8 mouse cellular contexts compared by ENCODE assay signal in the genomic region with DNA sequence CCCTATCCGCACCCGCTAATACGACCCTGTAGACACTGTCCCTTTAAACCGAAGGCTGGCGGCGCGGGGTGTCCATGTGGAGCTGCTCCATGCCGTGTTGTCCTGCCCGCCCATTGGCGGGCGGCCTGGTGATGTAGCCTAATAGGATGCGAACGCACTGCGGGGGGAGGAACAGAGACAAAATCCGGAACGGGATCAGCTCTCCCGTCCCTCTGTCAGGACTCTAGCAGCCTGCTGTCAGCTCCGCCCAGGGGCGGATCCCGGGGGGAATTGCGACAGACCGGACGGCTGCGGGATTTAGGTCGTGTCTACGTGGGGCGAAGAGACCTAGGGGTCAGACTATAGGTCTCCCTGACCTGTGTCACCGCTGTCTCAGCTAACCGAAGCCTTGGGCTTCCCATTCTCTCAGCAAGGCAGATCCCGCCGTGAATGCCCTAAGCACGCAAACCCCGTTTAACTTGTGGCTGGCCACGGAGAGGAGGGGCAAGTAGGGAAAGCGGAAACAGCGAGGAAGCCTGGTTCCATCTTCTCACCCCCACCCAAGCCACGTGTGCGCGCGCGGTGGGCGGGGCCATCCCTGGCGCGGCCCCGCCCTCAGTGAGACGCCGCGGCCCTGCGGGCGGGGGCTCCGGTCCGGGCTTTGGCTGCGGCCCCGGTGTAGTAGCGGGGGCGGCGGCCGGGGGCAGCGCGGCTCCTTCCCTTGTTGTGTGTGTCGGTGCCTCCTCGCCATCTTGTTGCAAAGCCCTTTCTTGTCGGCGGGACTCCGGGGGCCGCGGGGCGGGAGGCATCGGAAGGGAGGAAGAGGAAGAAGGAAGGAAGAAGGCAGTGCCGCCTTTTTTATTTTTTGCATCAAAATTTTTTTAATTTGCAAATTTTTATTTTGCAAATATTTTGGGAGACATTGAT. TPM values are rescaled to one million over a fixed set of nuclear protein-coding genes. Genes with fewer than 3 reads are reported as not detected.
DNase-seq lines count a peak whose midpoint lies in the region; ATAC-seq and TF ChIP-seq lines count a peak whose summit lies in the region.

A gene (plus strand): TSS at position 665 of the 906 bp plus-strand sequence.

- no peaks in the 10 kb centered on the region for H3K9me3 ChIP-seq in embryonic facial prominence, embryonic 14.5 days (ENCODE audit: control insufficient read depth, low read length)
- H3K9me3 ChIP-seq in limb, embryonic 13.5 days, result no peaks in the 10 kb centered on the region
- H3K9me3 ChIP-seq in midbrain, embryonic 16.5 days (replicated peaks; ENCODE audit: control insufficient read depth, low read length, poor library complexity, severe bottlenecking), result no peaks in the 10 kb centered on the region

- DNase-seq in 3T3-L1 (ENCODE audit: low read depth, low spot score), result peak; percentile 99
- DNase-seq in adrenal gland, postnatal 4 days (ENCODE audit: low spot score in 2 of 2), result peak; percentile 88 to 96
- DNase-seq in embryonic facial prominence, embryonic 14.5 days (ENCODE audit: low spot score), result peak; percentile 100
- peak; percentile 98 to 100 for DNase-seq in heart, adult 2 months
- peak; percentile 99 to 100 for DNase-seq in kidney, adult 8-10 months
- DNase-seq in spleen, postnatal 10 days (ENCODE audit: low spot score in 2 of 2), result peak; percentile 89 to 94

- peak; percentile 89 for ATAC-seq in embryonic facial prominence, embryonic 14.5 days (ENCODE audit: low read depth)
- peak; percentile 87 for ATAC-seq in limb, embryonic 13.5 days (ENCODE audit: low FRiP score, low read depth)
- peak; percentile 95 for ATAC-seq in midbrain, embryonic 16.5 days

- H3K79me2 ChIP-seq in heart, adult 2 months (replicated peaks; ENCODE audit: control insufficient read depth, insufficient read depth, low read length), result no peaks in the 10 kb centered on the region

- H3K27me3 ChIP-seq in embryonic facial prominence, embryonic 14.5 days (replicated peaks; ENCODE audit: control insufficient read depth, insufficient read depth, low read length), result no peaks in the 10 kb centered on the region; the same call in 1 of the 2 replicates
- no peaks in the 10 kb centered on the region for H3K27me3 ChIP-seq in heart, adult 2 months (ENCODE audit: control insufficient read depth, insufficient read depth, low read length)
- H3K27me3 ChIP-seq in limb, embryonic 13.5 days, result peaks cover 7% of the 10 kb centered on the region
- H3K27me3 ChIP-seq in midbrain, embryonic 16.5 days (ENCODE audit: control insufficient read depth, insufficient read depth, low read depth, low read length), result no peaks in the 10 kb centered on the region

- TF ChIP-seq POLR2A in heart, adult 2 months (IDR thresholded peaks at IDR 0.05; ENCODE audit: insufficient read depth, low read depth, low read length), result peak; percentile 79

- peak within 1 kb of the TSS; percentile 83 for H3K9ac ChIP-seq in embryonic facial prominence, embryonic 14.5 days (ENCODE audit: low read depth, low read length)
- peak within 1 kb of the TSS; percentile 95 for H3K9ac ChIP-seq in heart, adult 2 months (ENCODE audit: low read depth, low read length)
- H3K9ac ChIP-seq in limb, embryonic 13.5 days, result peak within 1 kb of the TSS; percentile 87
- H3K9ac ChIP-seq in midbrain, embryonic 16.5 days (ENCODE audit: low read depth, low read length), result peak within 1 kb of the TSS; percentile 98

- TF ChIP-seq CTCF in heart, adult 2 months (IDR thresholded peaks at IDR 0.05), result peak; percentile 36

- peak within 1 kb of the TSS; percentile 97 for H3K27ac ChIP-seq in embryonic facial prominence, embryonic 14.5 days (replicated peaks; ENCODE audit: low read depth, low read length)
- peak within 1 kb of the TSS; percentile 98 for H3K27ac ChIP-seq in heart, adult 2 months
- H3K27ac ChIP-seq in limb, embryonic 13.5 days, result peak within 1 kb of the TSS; percentile 85
- H3K27ac ChIP-seq in midbrain, embryonic 16.5 days (ENCODE audit: low read length), result peak within 1 kb of the TSS; percentile 94

- H3K4me2 ChIP-seq in embryonic facial prominence, embryonic 14.5 days (ENCODE audit: low read depth, low read length), result peak within 1 kb of the TSS; percentile 87
- peak within 1 kb of the TSS; percentile 90 for H3K4me2 ChIP-seq in limb, embryonic 13.5 days (replicated peaks)
- peak within 1 kb of the TSS; percentile 85 for H3K4me2 ChIP-seq in midbrain, embryonic 16.5 days (ENCODE audit: low read length)

- H3K4me3 ChIP-seq in embryonic facial prominence, embryonic 14.5 days (ENCODE audit: low read depth, low read length), result peak within 1 kb of the TSS; percentile 82
- H3K4me3 ChIP-seq in heart, adult 2 months, result peak within 1 kb of the TSS; percentile 99
- peak within 1 kb of the TSS; percentile 98 for H3K4me3 ChIP-seq in limb, embryonic 13.5 days
- H3K4me3 ChIP-seq in midbrain, embryonic 16.5 days (ENCODE audit: low read depth, low read length), result peak within 1 kb of the TSS; percentile 99

- under 1% methylated on average over 56 of the region's 70 CpGs for WGBS in embryonic facial prominence, embryonic 14.5 days
- WGBS in heart, adult 2 months, result 1% methylated on average over 70 of the region's 70 CpGs
- WGBS in limb, embryonic 13.5 days, result under 1% methylated on average over 68 of the region's 70 CpGs
- WGBS in midbrain, embryonic 16.5 days, result under 1% methylated on average over 70 of the region's 70 CpGs

- H3K36me3 ChIP-seq in embryonic facial prominence, embryonic 14.5 days (ENCODE audit: control insufficient read depth, insufficient read depth, low read length), result no peaks in the 10 kb centered on the region
- H3K36me3 ChIP-seq in heart, adult 2 months (ENCODE audit: control insufficient read depth, insufficient read depth, low read length), result no peaks in the 10 kb centered on the region
- H3K36me3 ChIP-seq in limb, embryonic 13.5 days, result no peaks in the 10 kb centered on the region
- no peaks in the 10 kb centered on the region for H3K36me3 ChIP-seq in midbrain, embryonic 16.5 days (ENCODE audit: control insufficient read depth, insufficient read depth, low read length)

- peaks cover 22% of the 10 kb centered on the region for H3K4me1 ChIP-seq in embryonic facial prominence, embryonic 14.5 days (ENCODE audit: control insufficient read depth, insufficient read depth, low read length)
- peaks cover 23% of the 10 kb centered on the region for H3K4me1 ChIP-seq in heart, adult 2 months (ENCODE audit: control insufficient read depth, insufficient read depth, low read length)
- H3K4me1 ChIP-seq in limb, embryonic 13.5 days, result peaks cover 47% of the 10 kb centered on the region
- H3K4me1 ChIP-seq in midbrain, embryonic 16.5 days (ENCODE audit: control insufficient read depth, insufficient read depth, low read length), result peaks cover 27% of the 10 kb centered on the region

- TF ChIP-seq EP300 in heart, adult 2 months (IDR thresholded peaks at IDR 0.05; ENCODE audit: insufficient read depth, low read depth, low read length), result no peak

- intact Hi-C loops in heart, adult 2 months (cut with DNase I), result loop anchor here (1.0 to 10.0 kb wide), 5 partner anchors 9 to 632 kb away; a partner anchor contains a TSS

RNA-seq across cellular contexts. Expression of the gene that starts here (rescaled TPM):
- 10 to 100 TPM; 29.0 to 35.9 TPM for total RNA-seq in adrenal gland, postnatal 4 days (2021)
- polyA plus RNA-seq in embryonic facial prominence, embryonic 14.5 days (2014; fragmentation: Nextera tagmentation; extraction: Ambion mirVana), result 4.8 and 5.8 TPM in 2 replicates
- total RNA-seq in heart, adult 2 months (2021), result 10 to 100 TPM in 1 of 2 experiments, 1 to 10 TPM in 1; 6.7 to 10.7 TPM
- 5.4 and 6.9 TPM in 2 replicates for polyA plus RNA-seq in heart, adult 2 months (2012; rRNA removed)
- polyA plus RNA-seq in limb, embryonic 13.5 days (2015; fragmentation: Nextera tagmentation; extraction: Ambion mirVana), result 5.3 and 5.8 TPM in 2 replicates
- 7.6 and 8.6 TPM in 2 replicates for polyA plus RNA-seq in midbrain, embryonic 16.5 days (2015; fragmentation: Nextera tagmentation; extraction: Ambion mirVana)

Comparison
In these comparisons a context has a peak if more than half of its experiments do, and no peak if none do; other contexts are left out.
1. Peak in every context shown above with its lines: DNase-seq, ATAC-seq, H3K4me3 ChIP-seq and H3K27ac ChIP-seq.